Mouse (Mus musculus): ENCODE results near the gene Fchsd2. TPM values are rescaled to one million over a fixed set of nuclear protein-coding genes. Genes with fewer than 3 reads are reported as not detected.
"Not testable (repeated sequence)": the region's sequence is repeated elsewhere in the genome, so short reads cannot be mapped to it uniquely, and the experiment has no call there.

Fchsd2 gene
- polyA plus RNA-seq, 1 experiment from 2014 or later: 33.2 TPM

DNA sequence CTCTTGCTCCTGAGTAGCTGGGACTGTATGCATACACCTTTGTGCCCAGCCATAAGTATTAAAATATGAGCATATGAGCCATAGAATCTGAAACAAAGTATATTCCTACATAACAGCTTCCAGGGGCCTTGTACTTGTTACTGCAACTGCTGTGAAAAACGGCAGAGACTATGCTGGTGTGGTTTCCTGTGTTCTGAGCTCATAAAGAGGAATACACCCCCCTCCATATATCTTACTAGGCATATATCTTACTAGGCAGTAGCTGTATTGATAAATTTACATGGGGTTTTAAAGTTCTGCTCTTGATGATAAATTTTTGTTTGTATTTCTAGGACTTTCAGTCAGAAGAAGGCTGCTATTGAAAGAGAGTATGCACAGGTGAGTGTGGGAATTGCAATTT is 46.2 kb downstream of the Fchsd2 start:
- Histone ChIP-seq H3K9me3 (ENCODE audit: control insufficient read depth, low read length) (no peaks in the 10 kb centered on the region), H3K27ac (ENCODE audit: low read depth, low read length) (no peak overlapping the region), H3K4me1 (replicated peaks; ENCODE audit: control insufficient read depth, insufficient read depth, low read length) (no peaks in the 10 kb centered on the region), H3K4me3 (ENCODE audit: low read depth, low read length) (no peak overlapping the region), H3K27me3 (ENCODE audit: control insufficient read depth, insufficient read depth, low read length) (no peaks in the 10 kb centered on the region), H3K36me3 (ENCODE audit: control insufficient read depth, insufficient read depth, low read length) (no peaks in the 10 kb centered on the region), H3K9ac (ENCODE audit: low read length) (no peak overlapping the region), H3K4me2 (ENCODE audit: low read depth, low read length, severe bottlenecking) (no peak overlapping the region)
- ATAC-seq (replicated peaks; ENCODE audit: low FRiP score) (no peak), DNase-seq (ENCODE audit: low spot score) (no peak)
- 86% methylated on average over 1 of the region's 1 CpGs for WGBS

DNA sequence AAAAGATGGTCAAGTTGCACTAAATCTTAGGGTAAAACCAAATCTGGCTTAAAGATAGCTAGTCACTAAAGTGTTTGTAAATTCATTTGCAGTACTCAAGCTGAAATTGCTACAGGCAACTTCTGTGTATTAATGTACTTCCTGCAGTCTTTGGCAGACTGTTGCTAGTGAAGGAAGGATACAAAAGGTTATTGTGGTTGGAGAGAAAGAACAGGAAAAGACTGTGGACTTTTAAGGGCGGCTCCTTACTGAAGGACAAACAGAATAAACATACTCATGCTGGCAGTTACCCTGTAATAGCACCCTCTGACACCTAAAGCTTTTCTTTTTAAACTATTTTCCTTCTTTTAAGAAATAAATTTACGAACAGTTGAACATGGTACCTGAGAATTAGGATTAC is 50.2 kb downstream of the Fchsd2 start:
- no peak overlapping the region for H3K4me2 ChIP-seq (ENCODE audit: low read depth, low read length, severe bottlenecking)
- H3K27me3 ChIP-seq (ENCODE audit: control insufficient read depth, insufficient read depth, low read length): no peaks in the 10 kb centered on the region
- no peak for DNase-seq (ENCODE audit: low spot score)
- WGBS: 75% methylated on average over 2 of the region's 2 CpGs
- no peaks in the 10 kb centered on the region for H3K9me3 ChIP-seq (ENCODE audit: control insufficient read depth, low read length)
- H3K4me1 ChIP-seq (replicated peaks; ENCODE audit: control insufficient read depth, insufficient read depth, low read length): no peaks in the 10 kb centered on the region
- ATAC-seq (replicated peaks; ENCODE audit: low FRiP score): no peak
- H3K27ac ChIP-seq (ENCODE audit: low read depth, low read length): no peak overlapping the region
- H3K9ac ChIP-seq (ENCODE audit: low read length): no peak overlapping the region
- no peak overlapping the region for H3K4me3 ChIP-seq (ENCODE audit: low read depth, low read length)
- H3K36me3 ChIP-seq (ENCODE audit: control insufficient read depth, insufficient read depth, low read length): no peaks in the 10 kb centered on the region

DNA sequence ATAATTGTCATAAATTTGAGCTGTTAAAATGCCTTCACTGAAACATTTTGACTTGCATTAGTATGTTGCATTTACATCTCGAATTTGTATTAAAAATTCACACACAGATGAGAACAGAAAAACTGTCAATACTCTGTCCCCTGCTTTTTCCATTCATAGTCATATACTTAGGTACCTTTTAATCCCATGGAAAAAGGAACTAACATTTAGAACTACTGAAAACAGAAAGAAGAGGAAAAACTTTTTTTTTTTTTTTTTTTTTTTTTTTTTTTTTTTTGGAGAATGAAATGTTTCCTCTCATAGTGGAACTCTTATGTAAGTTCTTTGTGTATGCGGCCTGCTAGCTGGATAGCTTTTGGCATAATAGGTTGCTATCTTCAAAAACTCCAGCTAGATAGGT is 51.6 kb downstream of the Fchsd2 start:
- ATAC-seq (replicated peaks; ENCODE audit: low FRiP score) (no peak), DNase-seq (ENCODE audit: low spot score) (no peak)
- Histone ChIP-seq H3K9me3 (ENCODE audit: control insufficient read depth, low read length) (no peaks in the 10 kb centered on the region), H3K4me2 (ENCODE audit: low read depth, low read length, severe bottlenecking) (no peak overlapping the region), H3K9ac (ENCODE audit: low read length) (no peak overlapping the region), H3K27me3 (ENCODE audit: control insufficient read depth, insufficient read depth, low read length) (no peaks in the 10 kb centered on the region), H3K4me3 (ENCODE audit: low read depth, low read length) (no peak overlapping the region), H3K36me3 (ENCODE audit: control insufficient read depth, insufficient read depth, low read length) (no peaks in the 10 kb centered on the region), H3K27ac (ENCODE audit: low read depth, low read length) (no peak overlapping the region), H3K4me1 (replicated peaks; ENCODE audit: control insufficient read depth, insufficient read depth, low read length) (no peaks in the 10 kb centered on the region)
- WGBS: 94% methylated on average over 2 of the region's 2 CpGs

DNA sequence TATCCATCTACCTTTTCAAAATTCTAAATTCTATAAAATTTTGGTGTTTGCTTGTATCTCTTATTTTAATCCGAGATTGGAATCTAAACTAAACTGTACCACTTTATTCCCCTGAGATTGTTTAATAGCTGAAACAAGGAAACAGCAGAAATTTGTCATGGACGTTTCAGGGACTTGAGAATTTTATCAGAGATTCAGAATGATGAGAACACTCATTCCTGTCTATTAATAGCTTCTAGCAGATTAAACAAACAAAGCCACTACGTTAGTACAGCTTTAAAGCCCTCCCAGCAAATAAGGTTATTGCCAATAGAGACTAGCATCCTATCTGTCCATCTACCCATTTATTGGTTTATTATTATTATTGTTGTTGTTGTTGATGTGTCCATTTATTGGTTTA is 56.4 kb downstream of the Fchsd2 start:
- ATAC-seq (replicated peaks; ENCODE audit: low FRiP score) (no peak), DNase-seq (ENCODE audit: low spot score) (no peak)
- Histone ChIP-seq H3K27ac (ENCODE audit: low read depth, low read length) (no peak overlapping the region), H3K9ac (ENCODE audit: low read length) (no peak overlapping the region), H3K27me3 (ENCODE audit: control insufficient read depth, insufficient read depth, low read length) (no peaks in the 10 kb centered on the region), H3K4me1 (replicated peaks; ENCODE audit: control insufficient read depth, insufficient read depth, low read length) (no peaks in the 10 kb centered on the region), H3K9me3 (ENCODE audit: control insufficient read depth, low read length) (no peaks in the 10 kb centered on the region), H3K4me3 (ENCODE audit: low read depth, low read length) (no peak overlapping the region), H3K36me3 (ENCODE audit: control insufficient read depth, insufficient read depth, low read length) (no peaks in the 10 kb centered on the region), H3K4me2 (ENCODE audit: low read depth, low read length, severe bottlenecking) (no peak overlapping the region)
- WGBS: 92% methylated on average over 3 of the region's 3 CpGs

DNA sequence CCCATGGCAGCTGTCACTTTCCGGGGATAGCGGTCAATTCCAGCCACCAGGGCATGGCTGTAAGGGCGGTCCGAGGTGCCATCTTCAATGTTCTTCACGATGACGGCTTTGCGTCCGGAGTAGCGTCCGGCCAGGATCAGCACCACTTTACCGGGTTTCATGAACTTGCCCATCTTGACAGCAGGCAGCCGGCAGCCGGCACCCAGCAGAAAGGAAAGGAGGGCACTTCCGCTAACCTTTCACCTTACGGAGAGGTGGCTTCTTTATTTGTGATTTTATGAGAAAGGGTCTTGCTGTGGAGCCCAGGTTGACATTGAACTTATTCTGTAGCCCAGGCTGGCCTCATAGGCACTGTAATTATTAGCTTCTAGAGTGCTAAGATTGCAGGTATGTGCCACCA is 62.2 kb downstream of the Fchsd2 start:
- not testable (repeated sequence) for DNase-seq (ENCODE audit: low spot score); H3K4me2 ChIP-seq (ENCODE audit: low read depth, low read length, severe bottlenecking); H3K27me3 ChIP-seq (ENCODE audit: control insufficient read depth, insufficient read depth, low read length); H3K36me3 ChIP-seq (ENCODE audit: control insufficient read depth, insufficient read depth, low read length); H3K4me3 ChIP-seq (ENCODE audit: low read depth, low read length); H3K27ac ChIP-seq (ENCODE audit: low read depth, low read length); H3K4me1 ChIP-seq (replicated peaks; ENCODE audit: control insufficient read depth, insufficient read depth, low read length); H3K9ac ChIP-seq (ENCODE audit: low read length); ATAC-seq (replicated peaks; ENCODE audit: low FRiP score); H3K9me3 ChIP-seq (ENCODE audit: control insufficient read depth, low read length)
- 97% methylated on average over 15 of the region's 15 CpGs for WGBS

DNA sequence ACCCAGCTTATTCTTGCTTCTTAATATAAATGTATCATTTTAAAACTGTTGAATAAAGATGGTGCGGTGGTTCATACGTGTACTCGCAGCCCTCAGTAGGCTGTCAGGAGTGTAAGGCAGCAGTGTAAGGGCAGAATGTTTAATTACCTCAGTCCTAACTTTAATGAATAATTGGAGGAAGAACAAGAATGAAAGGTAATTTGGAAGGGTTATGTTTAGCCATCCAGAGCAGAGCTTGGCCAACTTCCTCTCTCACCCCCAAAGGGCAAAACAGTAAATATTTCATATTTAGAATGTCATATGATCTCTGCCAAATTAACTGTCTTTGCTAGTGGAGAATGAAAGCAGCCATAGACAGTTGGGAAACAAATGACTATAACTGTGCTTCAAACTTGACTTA is 62.6 kb downstream of the Fchsd2 start:
- Histone ChIP-seq H3K9me3 (ENCODE audit: control insufficient read depth, low read length) (no peaks in the 10 kb centered on the region), H3K4me2 (ENCODE audit: low read depth, low read length, severe bottlenecking) (no peak overlapping the region), H3K4me1 (replicated peaks; ENCODE audit: control insufficient read depth, insufficient read depth, low read length) (0 out of 2 replicates have a peak, but pooled peaks cover 5% of the 10 kb centered on the region), H3K27me3 (ENCODE audit: control insufficient read depth, insufficient read depth, low read length) (no peaks in the 10 kb centered on the region), H3K9ac (ENCODE audit: low read length) (no peak overlapping the region), H3K36me3 (ENCODE audit: control insufficient read depth, insufficient read depth, low read length) (no peaks in the 10 kb centered on the region), H3K27ac (ENCODE audit: low read depth, low read length) (no peak overlapping the region), H3K4me3 (ENCODE audit: low read depth, low read length) (no peak overlapping the region)
- 90% methylated on average over 3 of the region's 3 CpGs for WGBS
- no peak for DNase-seq (ENCODE audit: low spot score)
- ATAC-seq (replicated peaks; ENCODE audit: low FRiP score): no peak

DNA sequence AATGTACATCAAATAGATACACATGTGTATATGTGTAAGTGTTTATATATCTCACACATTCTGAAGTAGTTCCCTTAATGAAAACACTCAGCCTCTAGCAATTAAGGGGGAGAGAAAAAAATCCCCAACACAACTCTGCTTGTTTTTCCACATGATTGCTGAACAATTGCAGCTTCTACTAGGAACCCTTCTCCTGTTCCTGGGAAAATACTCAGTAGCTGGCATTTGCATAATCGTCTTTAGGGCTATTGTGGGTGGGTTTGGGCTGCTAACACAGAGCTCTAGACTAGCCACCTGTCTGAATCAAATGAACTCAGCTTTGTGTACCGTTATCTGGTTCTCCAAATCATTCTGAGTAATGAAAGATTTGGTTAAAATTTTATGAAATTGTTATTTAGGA is 67.6 kb downstream of the Fchsd2 start:
- Histone ChIP-seq H3K4me1 (replicated peaks; ENCODE audit: control insufficient read depth, insufficient read depth, low read length) (peaks cover 5% of the 10 kb centered on the region; the same call in 1 of the 2 replicates), H3K36me3 (ENCODE audit: control insufficient read depth, insufficient read depth, low read length) (no peaks in the 10 kb centered on the region), H3K9ac (ENCODE audit: low read length) (no peak overlapping the region), H3K4me2 (ENCODE audit: low read depth, low read length, severe bottlenecking) (no peak overlapping the region), H3K4me3 (ENCODE audit: low read depth, low read length) (no peak overlapping the region), H3K9me3 (ENCODE audit: control insufficient read depth, low read length) (no peaks in the 10 kb centered on the region), H3K27ac (ENCODE audit: low read depth, low read length) (peak overlapping the region; percentile 53; the same call in 1 of the 2 replicates), H3K27me3 (ENCODE audit: control insufficient read depth, insufficient read depth, low read length) (no peaks in the 10 kb centered on the region)
- no peak for DNase-seq (ENCODE audit: low spot score)
- 17% methylated on average over 2 of the region's 2 CpGs for WGBS
- ATAC-seq (replicated peaks; ENCODE audit: low FRiP score): peak; percentile 87

DNA sequence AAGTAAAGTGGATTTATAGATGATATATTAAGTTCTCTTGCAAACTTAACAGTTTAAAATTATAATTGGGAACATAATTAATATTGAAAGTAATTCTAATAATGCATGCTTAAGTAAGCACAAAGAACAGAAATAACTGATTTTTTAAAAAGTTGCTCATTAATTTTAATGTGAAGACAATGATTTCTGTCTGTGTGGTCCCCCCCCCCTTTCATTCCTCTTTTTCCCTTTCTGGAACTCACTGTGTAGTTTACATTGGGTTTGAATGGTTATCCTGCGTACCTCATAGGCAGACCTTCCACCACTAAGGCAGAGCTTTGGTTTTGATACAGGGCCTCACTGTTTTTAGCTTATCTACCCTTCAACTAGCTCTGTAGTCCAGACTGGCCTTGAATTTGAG is 70.1 kb downstream of the Fchsd2 start:
- DNase-seq (ENCODE audit: low spot score): no peak
- Histone ChIP-seq H3K4me1 (replicated peaks; ENCODE audit: control insufficient read depth, insufficient read depth, low read length) (peaks cover 5% of the 10 kb centered on the region; the same call in 1 of the 2 replicates), H3K36me3 (ENCODE audit: control insufficient read depth, insufficient read depth, low read length) (no peaks in the 10 kb centered on the region), H3K4me3 (ENCODE audit: low read depth, low read length) (no peak overlapping the region), H3K27ac (ENCODE audit: low read depth, low read length) (no peak overlapping the region), H3K9ac (ENCODE audit: low read length) (no peak overlapping the region), H3K9me3 (ENCODE audit: control insufficient read depth, low read length) (no peaks in the 10 kb centered on the region), H3K4me2 (ENCODE audit: low read depth, low read length, severe bottlenecking) (no peak overlapping the region), H3K27me3 (ENCODE audit: control insufficient read depth, insufficient read depth, low read length) (no peaks in the 10 kb centered on the region)
- no peak for ATAC-seq (replicated peaks; ENCODE audit: low FRiP score)
- WGBS: 68% methylated on average over 1 of the region's 1 CpGs

DNA sequence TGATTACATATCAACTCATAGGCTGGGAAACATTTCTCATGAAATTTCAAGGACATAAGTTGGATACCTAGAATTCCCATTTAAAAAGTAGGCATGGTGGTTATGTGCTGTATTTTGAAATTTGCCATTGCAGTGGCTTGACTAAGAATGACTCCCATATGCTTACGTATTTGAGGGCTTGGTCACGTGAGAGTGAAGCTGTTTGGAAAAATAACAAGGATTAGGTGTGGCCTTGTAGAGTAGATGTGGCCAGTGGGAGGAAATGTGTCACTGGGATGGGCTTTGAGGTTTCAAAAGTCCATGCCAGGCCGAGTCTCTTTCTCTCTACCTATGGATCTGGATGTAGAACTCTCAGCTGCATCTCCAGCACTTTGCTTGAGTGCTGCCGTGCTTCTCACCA is 71.2 kb downstream of the Fchsd2 start:
- no peaks in the 10 kb centered on the region for H3K9me3 ChIP-seq (ENCODE audit: control insufficient read depth, low read length)
- no peaks in the 10 kb centered on the region for H3K27me3 ChIP-seq (ENCODE audit: control insufficient read depth, insufficient read depth, low read length)
- peaks cover 5% of the 10 kb centered on the region; the same call in 1 of the 2 replicates for H3K4me1 ChIP-seq (replicated peaks; ENCODE audit: control insufficient read depth, insufficient read depth, low read length)
- no peak overlapping the region for H3K9ac ChIP-seq (ENCODE audit: low read length)
- H3K36me3 ChIP-seq (ENCODE audit: control insufficient read depth, insufficient read depth, low read length): no peaks in the 10 kb centered on the region
- DNase-seq (ENCODE audit: low spot score) (no peak), ATAC-seq (replicated peaks; ENCODE audit: low FRiP score) (no peak)
- H3K27ac ChIP-seq (ENCODE audit: low read depth, low read length): no peak overlapping the region
- 85% methylated on average over 4 of the region's 4 CpGs for WGBS
- no peak overlapping the region for H3K4me3 ChIP-seq (ENCODE audit: low read depth, low read length)
- H3K4me2 ChIP-seq (ENCODE audit: low read depth, low read length, severe bottlenecking): no peak overlapping the region
